Mouse (Mus musculus) bone marrow macrophage, adult 2 months (primary cell): Measurements from ENCODE around the gene Jade2. TPM values are rescaled to one million over a fixed set of nuclear protein-coding genes. Genes with fewer than 3 reads are reported as not detected.
"Not testable (repeated sequence)": the region's sequence is repeated elsewhere in the genome, so short reads cannot be mapped to it uniquely, and the experiment has no call there.

Source experiments
- H3K27ac ChIP-seq: 2 replicates; pipeline ENCODE4 v1.5.1; 2012; ENCODE audit warnings: low read depth, low read length; ENCODE audit not compliant: insufficient read depth
- H3K4me1 ChIP-seq: 2 replicates; pipeline ENCODE4 v1.6.1; 2012; ENCODE audit warnings: low read length; ENCODE audit not compliant: control insufficient read depth, insufficient read depth
- H3K4me3 ChIP-seq: 2 replicates; pipeline ENCODE4 v1.5.1; 2012; ENCODE audit warnings: mild to moderate bottlenecking, low read length, moderate library complexity; ENCODE audit not compliant: insufficient read depth
- CTCF ChIP-seq: IDR thresholded peaks from 2 replicates; pipeline ENCODE4 v1.5.1; 2012; ENCODE audit warnings: low read depth, mild to moderate bottlenecking, low read length, moderate library complexity
- POLR2A ChIP-seq: IDR thresholded peaks from 2 replicates; pipeline ENCODE4 v1.6.1; 2012; ENCODE audit warnings: mild to moderate bottlenecking, low read depth, low read length, borderline replicate concordance
- polyA plus RNA-seq: library from polyadenylated mRNA; stranded (reverse); fragments of >200 nt; gene quantifications from 2 replicates; pipeline ENCODE4 v1.2.4, GENCODE M21; 2012; ENCODE audit not compliant: missing spikeins, insufficient read depth, insufficient read length

Jade2 gene
- polyA plus RNA-seq, 1 experiment = 14.6 TPM

GRCm38 (mm10) chr11:51805221-51805981 lies 52.1 kb downstream of the Jade2 start:
- Histone ChIP-seq H3K4me1 (peaks cover 11% of the 10 kb centered on the region), H3K4me3 (peak overlapping the region; percentile 32), H3K27ac (0 out of 2 replicates have a peak overlapping the region, but pooled peaks have one; percentile 5)
- TF ChIP-seq POLR2A (no peak), CTCF (no peak)

GRCm38 (mm10) chr11:51800634-51801325 lies 56.7 kb downstream of the Jade2 start:
- peaks cover 18% of the 10 kb centered on the region for H3K4me1 ChIP-seq
- H3K4me3 ChIP-seq = no peak overlapping the region
- no peak overlapping the region for H3K27ac ChIP-seq
- TF ChIP-seq CTCF (no peak), POLR2A (no peak)

- Histone ChIP-seq H3K4me3 (no peak overlapping the region), H3K4me1 (peaks cover 15% of the 10 kb centered on the region), H3K27ac (no peak overlapping the region)
- TF ChIP-seq CTCF = no peak
- no peak for TF ChIP-seq POLR2A
These were observed 61.2 kb downstream of the Jade2 start for GRCm38 (mm10) chr11:51796272-51796671.

- no peak for TF ChIP-seq POLR2A
- TF ChIP-seq CTCF = no peak
- no peak overlapping the region for H3K4me3 ChIP-seq
- no peak overlapping the region for H3K27ac ChIP-seq
- no peaks in the 10 kb centered on the region for H3K4me1 ChIP-seq
These were observed 66.8 kb downstream of the Jade2 start for GRCm38 (mm10) chr11:51790662-51791061.

- H3K27ac ChIP-seq, H3K4me3 ChIP-seq, H3K4me1 ChIP-seq: not testable (repeated sequence)
These were observed 67.7 kb downstream of the Jade2 start for GRCm38 (mm10) chr11:51789735-51790134.

- no peak for TF ChIP-seq POLR2A
- peak; percentile 59 for TF ChIP-seq CTCF
- no peak overlapping the region for H3K4me3 ChIP-seq
- no peak overlapping the region for H3K27ac ChIP-seq
- H3K4me1 ChIP-seq = peaks cover under 1% of the 10 kb centered on the region
These were observed 71.5 kb downstream of the Jade2 start for GRCm38 (mm10) chr11:51785926-51786325.

- no peak for TF ChIP-seq POLR2A
- TF ChIP-seq CTCF = no peak
- no peak overlapping the region for H3K4me3 ChIP-seq
- H3K4me1 ChIP-seq = peaks cover 9% of the 10 kb centered on the region
- no peak overlapping the region for H3K27ac ChIP-seq
These were observed 74.7 kb downstream of the Jade2 start for GRCm38 (mm10) chr11:51782721-51783120.

GRCm38 (mm10) chr11:51780773-51781267 lies 76.6 kb downstream of the Jade2 start:
- Histone ChIP-seq H3K4me3 (no peak overlapping the region), H3K27ac (no peak overlapping the region), H3K4me1 (peaks cover 9% of the 10 kb centered on the region)
- TF ChIP-seq POLR2A (no peak), CTCF (no peak)

- H3K27ac ChIP-seq = no peak overlapping the region
- TF ChIP-seq POLR2A (no peak), CTCF (no peak)
- no peak overlapping the region for H3K4me3 ChIP-seq
- H3K4me1 ChIP-seq = peaks cover 9% of the 10 kb centered on the region
These were observed 80.0 kb downstream of the Jade2 start for GRCm38 (mm10) chr11:51777478-51777877.

GRCm38 (mm10) chr11:51775507-51775906 lies 81.9 kb downstream of the Jade2 start:
- Histone ChIP-seq H3K4me1 (peaks cover 6% of the 10 kb centered on the region), H3K27ac (no peak overlapping the region), H3K4me3 (no peak overlapping the region)
- TF ChIP-seq POLR2A = no peak
- TF ChIP-seq CTCF = no peak
